Mouse (Mus musculus) cortical plate, adult 2 months (tissue): ENCODE data around the gene F3.

Source experiments
- CTCF ChIP-seq: fragments of 200-500 bp; IDR thresholded peaks from 2 replicates; pipeline ENCODE4 v1.5.1; 2011; ENCODE audit warnings: mild to moderate bottlenecking, control low read depth, low read length; ENCODE audit not compliant: insufficient read depth; ENCODE audit errors: extremely low read depth
- POLR2A ChIP-seq: fragments of 200-500 bp; IDR thresholded peaks from 2 replicates; pipeline ENCODE4 v1.6.1; 2011; ENCODE audit warnings: mild to moderate bottlenecking, low read length, control low read depth; ENCODE audit not compliant: insufficient read depth; ENCODE audit errors: extremely low read depth

DNA sequence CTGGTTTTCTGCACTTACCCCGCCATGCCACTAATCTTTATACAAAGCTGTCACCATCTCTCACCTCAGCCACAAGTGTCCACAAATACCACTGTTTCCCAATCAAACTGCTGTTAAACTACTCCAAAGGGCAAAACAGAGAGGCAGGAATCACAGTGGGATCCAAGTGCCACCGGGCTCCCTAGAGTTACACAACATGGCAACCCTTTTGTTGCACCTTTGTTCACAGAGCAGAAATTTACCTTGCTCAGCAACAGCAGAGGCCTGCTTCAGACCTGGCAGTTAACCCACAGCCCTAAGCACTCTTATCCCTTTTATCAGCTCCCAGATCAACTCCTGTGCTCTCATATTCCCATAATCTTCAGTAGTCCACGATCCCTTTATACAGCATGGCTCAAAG, 35.6 kb upstream of the F3 start:
- no peak for TF ChIP-seq POLR2A
- TF ChIP-seq CTCF = no peak
